Comparison of ENCODE assay signal across 8 mouse cellular contexts in genomic region chr7:29908130-29908950, GRCm38 (mm10). TPM values are rescaled to one million over a fixed set of nuclear protein-coding genes. Genes with fewer than 3 reads are reported as not detected.
A peak's percentile ranks its signal among the peaks of the same experiment; 100 is the strongest.
DNase-seq lines count a peak whose midpoint lies in the region; ATAC-seq and TF ChIP-seq lines count a peak whose summit lies in the region.

TSS of gene Zfp383 (plus strand) at chr7:29908223.

- peak within 1 kb of the TSS; percentile 93 for H3K27ac ChIP-seq in gastrocnemius, adult 2 months
- H3K27ac ChIP-seq in hindbrain, postnatal 0 days, result peak within 1 kb of the TSS; percentile 90
- H3K27ac ChIP-seq in left cerebral cortex, adult 2 months, result peak within 1 kb of the TSS; percentile 94

- peak within 1 kb of the TSS; percentile 64 for H3K4me2 ChIP-seq in hindbrain, postnatal 0 days (ENCODE audit: low read depth, low read length)

- peak; percentile 71 for ATAC-seq in activated CD4-positive, CD25-positive, alpha-beta regulatory T cell, adult 4 months
- ATAC-seq in common myeloid progenitor, adult 5-6 weeks (replicated peaks; ENCODE audit: low read depth, poor library complexity, severe bottlenecking), result peak; percentile 78
- peak; percentile 85 for ATAC-seq in hindbrain, postnatal 0 days
- ATAC-seq in megakaryocyte, adult 5-6 weeks (ENCODE audit: poor library complexity, severe bottlenecking), result peak; percentile 83

- H3K4me3 ChIP-seq in gastrocnemius, adult 2 months, result peak within 1 kb of the TSS; percentile 94
- peak within 1 kb of the TSS; percentile 65 for H3K4me3 ChIP-seq in hindbrain, postnatal 0 days (ENCODE audit: low read length)
- H3K4me3 ChIP-seq in left cerebral cortex, adult 2 months, result peak within 1 kb of the TSS; percentile 78

- H3K36me3 ChIP-seq in hindbrain, postnatal 0 days (ENCODE audit: insufficient read depth, low read length), result peaks cover 11% of the 10 kb centered on the region

- H3K9ac ChIP-seq in hindbrain, postnatal 0 days (replicated peaks; ENCODE audit: low read length), result peak within 1 kb of the TSS; percentile 63

- H3K9me3 ChIP-seq in hindbrain, postnatal 0 days (ENCODE audit: low read length), result no peaks in the 10 kb centered on the region

- under 1% methylated on average over 33 of the region's 33 CpGs for WGBS in hindbrain, postnatal 0 days

- intact Hi-C loops in gastrocnemius, adult 2 months (cut with DNase I), result loop anchor here (2.0 to 5.0 kb wide), 4 partner anchors 56 to 184 kb away; partner anchors contain the start of genes Gm26920, Zfp260, Zfp566 and Zfp568
- intact Hi-C loops in left cerebral cortex, adult 2 months (cut with DNase I), result loop anchor here (1.0 to 5.0 kb wide), 3 partner anchors 45 to 141 kb away; partner anchors contain the start of gene Zfp84

- H3K4me1 ChIP-seq in hindbrain, postnatal 0 days (ENCODE audit: insufficient read depth, low read length), result no peaks in the 10 kb centered on the region; the same call in 1 of the 2 replicates

- no peaks in the 10 kb centered on the region for H3K27me3 ChIP-seq in hindbrain, postnatal 0 days (ENCODE audit: insufficient read depth, low read length)

- peak; percentile 88 for DNase-seq in gastrocnemius, adult 2 months
- peak; percentile 94 for DNase-seq in hindbrain, postnatal 0 days (ENCODE audit: low spot score)
- DNase-seq in left cerebral cortex, adult 2 months (ENCODE audit: extremely low spot score in 1 of 2, low spot score in 2 of 2), result peak; percentile 77 to 80
- peak; percentile 83 to 93 for DNase-seq in right cerebral cortex, adult 2 months (ENCODE audit: low spot score in 2 of 2)
- peak; percentile 80 to 81 for DNase-seq in urinary bladder, postnatal 36 days (ENCODE audit: low spot score in 2 of 2)

- TF ChIP-seq CTCF in gastrocnemius, adult 2 months (IDR thresholded peaks at IDR 0.05), result no peak
- TF ChIP-seq CTCF in hindbrain, postnatal 0 days (IDR thresholded peaks at IDR 0.05; ENCODE audit: low read depth), result no peak
- no peak for TF ChIP-seq CTCF in left cerebral cortex, adult 2 months (IDR thresholded peaks at IDR 0.05)

RNA-seq across cellular contexts. Expression of gene Zfp383, which starts in this region (rescaled TPM):
- 1 to 10 TPM in 1 of 2 experiments, under 1 TPM in 1; 0.64 to 1.2 TPM for polyA plus RNA-seq in activated CD4-positive, CD25-positive, alpha-beta regulatory T cell, adult 4 months (2017; shearing (Covaris generic))
- 1.2 and 3.8 TPM in 2 replicates for total RNA-seq in common myeloid progenitor, adult 5-6 weeks (2017)
- 1 to 10 TPM; 5.5 to 8.0 TPM for total RNA-seq in gastrocnemius, adult 2 months (2021)
- total RNA-seq in hindbrain, postnatal 0 days (2014; rRNA removed), result 5.8 and 6.6 TPM in 2 replicates
- polyA plus RNA-seq in hindbrain, postnatal 0 days (2015; fragmentation: Nextera tagmentation; extraction: Ambion mirVana), result 4.1 and 4.8 TPM in 2 replicates
- total RNA-seq in left cerebral cortex, adult 2 months (2021), result 1 to 10 TPM; 8.9 to 9.6 TPM
- 1.5 and 1.7 TPM in 2 replicates for total RNA-seq in megakaryocyte, adult 5-6 weeks (2015)
- total RNA-seq in megakaryocyte, adult 5-6 weeks (2017), result 0.37 and 2.0 TPM in 2 replicates

Comparison
In these comparisons a context has a peak if more than half of its experiments do, and no peak if none do; other contexts are left out.
1. Peak in every context shown above with its lines: DNase-seq, ATAC-seq, H3K4me3 ChIP-seq and H3K27ac ChIP-seq.